Comparison of ENCODE assay signal across 23 mouse cellular contexts in the genomic region with DNA sequence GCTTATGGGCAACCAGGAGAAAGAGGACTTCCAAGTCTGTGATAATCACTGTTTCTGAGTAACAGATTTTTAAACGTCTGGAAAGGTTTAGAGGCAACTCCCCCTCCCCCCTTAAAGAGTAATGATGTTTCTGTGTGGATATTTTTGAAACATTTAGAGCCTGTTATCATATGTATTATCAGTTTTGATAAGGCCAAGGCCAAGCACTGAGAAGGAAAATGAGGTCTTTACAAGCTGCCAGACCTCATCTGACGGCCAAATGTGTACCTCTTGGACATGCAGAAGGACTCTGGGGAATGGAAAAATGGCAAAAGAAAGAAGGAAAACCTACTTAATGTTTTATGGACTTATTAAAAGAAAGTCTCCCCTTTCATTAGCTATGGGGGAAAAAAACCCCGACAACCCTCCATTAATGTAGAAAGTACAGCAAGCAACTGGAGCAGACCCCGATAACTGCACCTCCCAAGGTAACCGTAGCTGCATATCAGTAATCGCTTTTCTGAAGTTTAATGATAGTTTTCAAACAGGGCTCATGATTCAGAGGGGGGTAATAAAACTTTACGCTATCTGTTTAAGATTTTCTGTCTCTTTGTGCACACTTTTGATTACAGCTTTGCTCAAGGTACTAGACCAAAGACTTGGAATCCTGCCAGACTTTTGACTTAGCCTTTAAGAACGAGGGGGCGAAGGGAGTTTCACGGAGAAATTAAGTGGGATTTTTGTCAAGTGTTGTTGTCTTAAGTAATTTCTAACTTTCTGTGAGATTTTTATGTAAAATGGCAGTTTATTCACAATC.
DNase-seq lines count a peak whose midpoint lies in the region; ATAC-seq and TF ChIP-seq lines count a peak whose summit lies in the region.
"Had no signal": no experiment of that assay in that cellular context is flagged by ENCODE, and none has a peak within 500 bp of the region (broad histone marks: within the 10 kb centered on the region; RNA-seq: fewer than 3 reads in every experiment).

No protein-coding gene starts in this region.

- no peak overlapping the region for H3K4me3 ChIP-seq in heart, embryonic 13.5 days
- no peak overlapping the region for H3K4me3 ChIP-seq in heart, adult 2 months
- H3K4me3 ChIP-seq in myocyte, result no peak overlapping the region
- no peak overlapping the region for H3K4me3 ChIP-seq in kidney, embryonic 14.5 days (ENCODE audit: low read length)
- H3K4me3 ChIP-seq: embryonic facial prominence, embryonic 13.5 days; hindbrain, embryonic 15.5 days; liver, embryonic 13.5 days; midbrain, embryonic 13.5 days had no signal

- intact Hi-C loops in heart, adult 2 months (cut with DNase I), result no loop called here

- no peak for ATAC-seq in heart, embryonic 13.5 days (ENCODE audit: extremely low read depth, insufficient number of reproducible peaks, low FRiP score, low TSS enrichment)
- ATAC-seq in kidney, embryonic 14.5 days (ENCODE audit: low FRiP score, low TSS enrichment), result no peak
- ATAC-seq: activated CD4-positive, CD25-positive, alpha-beta regulatory T cell, adult 4 months; CD4-positive, CD25-positive, alpha-beta regulatory T cell, adult 4 months; midbrain, embryonic 13.5 days had no signal

- H3ac ChIP-seq in myocyte (ENCODE audit: control insufficient read depth, insufficient read length), result no peak overlapping the region

- no peak overlapping the region for H3K9ac ChIP-seq in heart, embryonic 13.5 days
- no peak overlapping the region for H3K9ac ChIP-seq in heart, adult 2 months (ENCODE audit: low read depth, low read length)
- no peak overlapping the region for H3K9ac ChIP-seq in kidney, embryonic 14.5 days (ENCODE audit: low read depth, low read length)
- H3K9ac ChIP-seq: embryonic facial prominence, embryonic 13.5 days; hindbrain, embryonic 15.5 days; liver, embryonic 13.5 days; midbrain, embryonic 13.5 days had no signal

- peaks cover 14% of the 10 kb centered on the region for H3K4me1 ChIP-seq in heart, embryonic 13.5 days
- no peaks in the 10 kb centered on the region for H3K4me1 ChIP-seq in heart, adult 2 months (ENCODE audit: control insufficient read depth, insufficient read depth, low read length)
- no peaks in the 10 kb centered on the region for H3K4me1 ChIP-seq in kidney, embryonic 14.5 days (ENCODE audit: control insufficient read depth, insufficient read depth, low read length)
- H3K4me1 ChIP-seq: embryonic facial prominence, embryonic 13.5 days; hindbrain, embryonic 15.5 days; liver, embryonic 13.5 days; midbrain, embryonic 13.5 days had no signal

- TF ChIP-seq EP300 in heart, adult 2 months (IDR thresholded peaks at IDR 0.05; ENCODE audit: insufficient read depth, low read depth, low read length), result no peak

- no peaks in the 10 kb centered on the region for H3K27me3 ChIP-seq in heart, embryonic 13.5 days (replicated peaks)
- no peaks in the 10 kb centered on the region for H3K27me3 ChIP-seq in heart, adult 2 months (ENCODE audit: control insufficient read depth, insufficient read depth, low read length)
- H3K27me3 ChIP-seq in myocyte (ENCODE audit: control insufficient read depth, insufficient read depth, insufficient read length), result no peaks in the 10 kb centered on the region
- H3K27me3 ChIP-seq in kidney, embryonic 14.5 days (ENCODE audit: control insufficient read depth, insufficient read depth, low read length), result no peaks in the 10 kb centered on the region
- H3K27me3 ChIP-seq: embryonic facial prominence, embryonic 13.5 days; hindbrain, embryonic 15.5 days; liver, embryonic 13.5 days; midbrain, embryonic 13.5 days had no signal

- no peak for TF ChIP-seq CTCF in heart, adult 2 months (IDR thresholded peaks at IDR 0.05)

- H3K36me3 ChIP-seq in heart, embryonic 13.5 days, result no peaks in the 10 kb centered on the region
- no peaks in the 10 kb centered on the region for H3K36me3 ChIP-seq in heart, adult 2 months (ENCODE audit: control insufficient read depth, insufficient read depth, low read length)
- H3K36me3 ChIP-seq in myocyte (ENCODE audit: control insufficient read depth, insufficient read depth), result no peaks in the 10 kb centered on the region
- H3K36me3 ChIP-seq in kidney, embryonic 14.5 days (ENCODE audit: control insufficient read depth, insufficient read depth, low read length), result no peaks in the 10 kb centered on the region
- H3K36me3 ChIP-seq: embryonic facial prominence, embryonic 13.5 days; hindbrain, embryonic 15.5 days; liver, embryonic 13.5 days; midbrain, embryonic 13.5 days had no signal

- WGBS in heart, embryonic 13.5 days, result 53% methylated on average over 10 of the region's 10 CpGs
- WGBS in heart, adult 2 months, result 56% methylated on average over 10 of the region's 10 CpGs
- 54% methylated on average over 10 of the region's 10 CpGs for WGBS in kidney, embryonic 14.5 days

- no peaks in the 10 kb centered on the region for H3K79me2 ChIP-seq in heart, adult 2 months (replicated peaks; ENCODE audit: control insufficient read depth, insufficient read depth, low read length)
- no peaks in the 10 kb centered on the region for H3K79me2 ChIP-seq in myocyte (ENCODE audit: control insufficient read depth, insufficient read depth)

- no peak for TF ChIP-seq POLR2A in heart, adult 2 months (IDR thresholded peaks at IDR 0.05; ENCODE audit: insufficient read depth, low read depth, low read length)
- TF ChIP-seq POLR2A in myocyte (IDR thresholded peaks at IDR 0.05; ENCODE audit: insufficient read length, low read depth), result no peak

- peak; percentile 4 to 46 for DNase-seq in adrenal gland, adult (ENCODE audit: inconsistent age in 2 of 2, low spot score in 1 of 2)
- no peak for DNase-seq in adrenal gland, postnatal 25 days
- DNase-seq in heart, adult 2 months, result no peak
- DNase-seq in retina, postnatal 1 day, result peak; percentile 6
- no peak for DNase-seq in retina, embryonic 14.5 days (ENCODE audit: low spot score)
- DNase-seq: cerebellum, adult 11 months; cerebellum, postnatal 36 days; heart, adult 11 months; heart, postnatal 36 days; kidney, adult 8-10 months; kidney, postnatal 25 days; liver, embryonic 13.5 days; right cerebral cortex, postnatal 14 days; spleen, adult 18-20 months; thymus, adult 18-20 months had no signal

- H3K9me3 ChIP-seq in heart, embryonic 13.5 days, result no peaks in the 10 kb centered on the region
- no peaks in the 10 kb centered on the region for H3K9me3 ChIP-seq in kidney, embryonic 14.5 days (ENCODE audit: control insufficient read depth, low read length)
- H3K9me3 ChIP-seq: embryonic facial prominence, embryonic 13.5 days; hindbrain, embryonic 15.5 days; liver, embryonic 13.5 days; midbrain, embryonic 13.5 days had no signal

- H3K27ac ChIP-seq in heart, embryonic 13.5 days (replicated peaks), result no peak overlapping the region
- H3K27ac ChIP-seq in heart, adult 2 months, result no peak overlapping the region
- no peak overlapping the region for H3K27ac ChIP-seq in kidney, embryonic 14.5 days (ENCODE audit: low read depth, low read length)
- H3K27ac ChIP-seq: embryonic facial prominence, embryonic 13.5 days; hindbrain, embryonic 15.5 days; liver, embryonic 13.5 days; midbrain, embryonic 13.5 days had no signal

- H3K4me2 ChIP-seq in heart, embryonic 13.5 days, result peak overlapping the region; percentile 30
- H3K4me2 ChIP-seq in myocyte (ENCODE audit: low read depth), result peak overlapping the region; percentile 20
- no peak overlapping the region for H3K4me2 ChIP-seq in kidney, embryonic 14.5 days (replicated peaks; ENCODE audit: low read depth, low read length)
- H3K4me2 ChIP-seq: embryonic facial prominence, embryonic 13.5 days; hindbrain, embryonic 15.5 days; liver, embryonic 13.5 days; midbrain, embryonic 13.5 days had no signal

TF ChIP-seq in myocyte, 11 proteins besides CTCF, POLR2A, EP300 and RAD21:
- TF ChIP-seq REST (IDR thresholded peaks at IDR 0.05; ENCODE audit: insufficient read depth, insufficient read length) (no peak), TCF12 (IDR thresholded peaks at IDR 0.05; ENCODE audit: insufficient read depth, poor library complexity, severe bottlenecking) (no peak), TCF3 (IDR thresholded peaks at IDR 0.05; ENCODE audit: insufficient read length, low read depth) (no peak), CEBPB (IDR thresholded peaks at IDR 0.05; ENCODE audit: insufficient read depth, poor library complexity, severe bottlenecking) (no peak), E2F4 (IDR thresholded peaks at IDR 0.05; ENCODE audit: insufficient read depth) (no peak), MYOD1 (IDR thresholded peaks at IDR 0.05; ENCODE audit: control insufficient read depth in 1 of 3, insufficient read length in 2 of 3, low read depth in 2 of 3) (no peak), POLR2AphosphoS2 (IDR thresholded peaks at IDR 0.05; ENCODE audit: insufficient read length, low read depth) (no peak), MYOG (IDR thresholded peaks at IDR 0.05; ENCODE audit: control insufficient read depth in 1 of 3, insufficient read depth in 1 of 3, insufficient read length in 2 of 3, low read depth in 2 of 3) (no peak), USF1 (IDR thresholded peaks at IDR 0.05; ENCODE audit: low read depth) (no peak), SRF (IDR thresholded peaks at IDR 0.05; ENCODE audit: control insufficient read depth, insufficient read length, low read depth) (no peak), MAX (IDR thresholded peaks at IDR 0.05; ENCODE audit: low read depth) (no peak)
TF ChIP-seq in myocyte: peak in this region for 0.

Comparison
In these comparisons a context has a peak if more than half of its experiments do, and no peak if none do; other contexts are left out.
1. DNase-seq: peak in adrenal gland, adult (2 of 2) and retina, postnatal 1 day (single experiment); none in adrenal gland, postnatal 25 days (single experiment), heart, adult 2 months (0 of 2) and retina, embryonic 14.5 days (single experiment).